Mouse (Mus musculus) limb, embryonic 13.5 days (tissue): ENCODE measurements around the gene Slmap. TPM values are rescaled to one million over a fixed set of nuclear protein-coding genes. Genes with fewer than 3 reads are reported as not detected.
A peak's percentile ranks its signal among the peaks of the same experiment; 100 is the strongest.
"Not testable (repeated sequence)": the region's sequence is repeated elsewhere in the genome, so short reads cannot be mapped to it uniquely, and the experiment has no call there.

Experiments used
- ATAC-seq: fragments of 200-750 bp; cut with Nextera tagmentation; 2 replicates; pipeline ENCODE4 v1.8.0; 2017; ENCODE audit warnings: low read depth, moderate number of reproducible peaks, moderate TSS enrichment; ENCODE audit not compliant: low FRiP score
- H3K27ac ChIP-seq: fragments of 300-500 bp; sonication (generic); 2 replicates; pipeline ENCODE4 v1.5.1; 2015; ENCODE audit warnings: inconsistent platforms, mild to moderate bottlenecking, moderate library complexity
- H3K27me3 ChIP-seq: fragments of 300-500 bp; sonication (generic); 2 replicates; pipeline ENCODE4 v1.6.1; 2015; ENCODE audit warnings: mild to moderate bottlenecking, inconsistent platforms
- H3K36me3 ChIP-seq: fragments of 300-500 bp; sonication (generic); 2 replicates; pipeline ENCODE4 v1.6.1; 2015; ENCODE audit warnings: inconsistent platforms, mild to moderate bottlenecking, moderate library complexity
- H3K4me1 ChIP-seq: fragments of 300-500 bp; sonication (generic); 2 replicates; pipeline ENCODE4 v1.6.1; 2015; ENCODE audit warnings: inconsistent platforms
- H3K4me2 ChIP-seq: fragments of 300-500 bp; sonication (generic); replicated peaks from 2 replicates; pipeline ENCODE4 v1.6.1; 2015; ENCODE audit warnings: inconsistent platforms, mild to moderate bottlenecking, moderate library complexity
- H3K4me3 ChIP-seq: fragments of 300-500 bp; sonication (generic); 2 replicates; pipeline ENCODE4 v1.5.1; 2015; ENCODE audit warnings: moderate library complexity, mild to moderate bottlenecking, inconsistent platforms
- H3K9ac ChIP-seq: fragments of 300-500 bp; sonication (generic); 2 replicates; pipeline ENCODE4 v1.6.1; 2015; ENCODE audit warnings: mild to moderate bottlenecking, inconsistent platforms
- H3K9me3 ChIP-seq: fragments of 300-500 bp; sonication (generic); 2 replicates; pipeline ENCODE4 v1.6.1; 2016; ENCODE audit warnings: inconsistent platforms
- WGBS: fragments of 180-500 bp; shearing (Covaris S2); methylation state at CpG from one replicate; pipeline ENCODE4 v1.1.7; 2015; 5-methylcytosine and 5-hydroxymethylcytosine counted together
- polyA plus RNA-seq: library from polyadenylated mRNA; unstranded; fragments of >200 nt; fragmentation: Nextera tagmentation; extraction: Ambion mirVana; gene quantifications from 2 replicates; pipeline ENCODE4 v1.2.1, GENCODE M21; 2015

The Slmap gene
- polyA plus RNA-seq = 15.3 and 16.4 TPM in 2 replicates

GRCm38 (mm10) chr14:26534757-26535479, at the start of gene Slmap:
Gene Slmap, minus strand, starts transcription at chr14:26534931.
- H3K9me3 ChIP-seq = no peaks in the 10 kb centered on the region
- peak within 1 kb of the TSS; percentile 90 for H3K4me2 ChIP-seq
- peaks cover 31% of the 10 kb centered on the region for H3K4me1 ChIP-seq
- ATAC-seq = peak; percentile 95
- WGBS = 14% methylated on average over 28 of the region's 33 CpGs
- no peaks in the 10 kb centered on the region for H3K27me3 ChIP-seq
- peak within 1 kb of the TSS; percentile 96 for H3K9ac ChIP-seq
- H3K4me3 ChIP-seq = peak within 1 kb of the TSS; percentile 96
- no peaks in the 10 kb centered on the region for H3K36me3 ChIP-seq
- H3K27ac ChIP-seq = peak within 1 kb of the TSS; percentile 83

GRCm38 (mm10) chr14:26583645-26584044, 48.9 kb upstream of the Slmap start:
- Histone ChIP-seq H3K4me1 (peaks cover 14% of the 10 kb centered on the region), H3K4me3 (no peak overlapping the region), H3K9me3 (no peaks in the 10 kb centered on the region), H3K9ac (no peak overlapping the region), H3K27me3 (no peaks in the 10 kb centered on the region), H3K36me3 (peaks cover 5% of the 10 kb centered on the region), H3K4me2 (no peak overlapping the region), H3K27ac (no peak overlapping the region)
- WGBS = 85% methylated on average over 3 of the region's 3 CpGs
- no peak for ATAC-seq

- ATAC-seq = peak; percentile 96
Measured at GRCm38 (mm10) chr14:26579346-26580343, 44.9 kb upstream of the Slmap start.

GRCm38 (mm10) chr14:26578791-26579191, 44.1 kb upstream of the Slmap start:
- ATAC-seq = no peak
- H3K27me3 ChIP-seq = no peaks in the 10 kb centered on the region
- no peak overlapping the region for H3K27ac ChIP-seq
- no peak overlapping the region for H3K9ac ChIP-seq
- peaks cover 5% of the 10 kb centered on the region for H3K36me3 ChIP-seq
- no peak overlapping the region for H3K4me3 ChIP-seq
- 68% methylated on average over 6 of the region's 6 CpGs for WGBS
- peak overlapping the region; percentile 82 for H3K4me2 ChIP-seq
- no peaks in the 10 kb centered on the region for H3K9me3 ChIP-seq
- peaks cover 9% of the 10 kb centered on the region for H3K4me1 ChIP-seq

More at GRCm38 (mm10) chr14:26579346-26580343, 44.9 kb upstream of the Slmap start:
- peaks cover 9% of the 10 kb centered on the region for H3K4me1 ChIP-seq
- no peaks in the 10 kb centered on the region for H3K27me3 ChIP-seq
- H3K4me3 ChIP-seq = peak overlapping the region; percentile 95
- under 1% methylated on average over 79 of the region's 79 CpGs for WGBS
- no peaks in the 10 kb centered on the region for H3K9me3 ChIP-seq
- peak overlapping the region; percentile 82 for H3K4me2 ChIP-seq
- H3K27ac ChIP-seq = peak overlapping the region; percentile 94
- H3K9ac ChIP-seq = peak overlapping the region; percentile 99
- peaks cover 5% of the 10 kb centered on the region for H3K36me3 ChIP-seq

GRCm38 (mm10) chr14:26576255-26576780, 41.6 kb upstream of the Slmap start:
- Histone ChIP-seq H3K27me3 (no peaks in the 10 kb centered on the region), H3K9ac (no peak overlapping the region), H3K4me1 (peaks cover 8% of the 10 kb centered on the region), H3K27ac (no peak overlapping the region), H3K9me3 (no peaks in the 10 kb centered on the region), H3K4me2 (no peak overlapping the region), H3K36me3 (no peaks in the 10 kb centered on the region), H3K4me3 (no peak overlapping the region)
- no peak for ATAC-seq
- 56% methylated on average over 3 of the region's 3 CpGs for WGBS

GRCm38 (mm10) chr14:26573556-26573955, 38.8 kb upstream of the Slmap start, which contains the start of gene Dennd6a:
Gene Dennd6a, plus strand, starts transcription at chr14:26573856.
- not testable (repeated sequence) for H3K4me1 ChIP-seq, ATAC-seq, H3K27ac ChIP-seq, H3K9me3 ChIP-seq, H3K9ac ChIP-seq, H3K4me3 ChIP-seq, H3K36me3 ChIP-seq, H3K27me3 ChIP-seq, H3K4me2 ChIP-seq
- 84% methylated on average over 5 of the region's 5 CpGs for WGBS

- Histone ChIP-seq H3K36me3 (no peaks in the 10 kb centered on the region), H3K9me3 (no peaks in the 10 kb centered on the region), H3K27ac (no peak overlapping the region), H3K4me2 (no peak overlapping the region), H3K4me1 (no peaks in the 10 kb centered on the region), H3K27me3 (no peaks in the 10 kb centered on the region), H3K4me3 (no peak overlapping the region), H3K9ac (no peak overlapping the region)
- 59% methylated on average over 4 of the region's 4 CpGs for WGBS
- ATAC-seq = no peak
Measured at GRCm38 (mm10) chr14:26571951-26572675, 37.4 kb upstream of the Slmap start.

- 85% methylated on average over 4 of the region's 4 CpGs for WGBS
- Histone ChIP-seq H3K9ac (no peak overlapping the region), H3K4me2 (no peak overlapping the region), H3K27me3 (no peaks in the 10 kb centered on the region), H3K36me3 (no peaks in the 10 kb centered on the region), H3K4me3 (no peak overlapping the region), H3K9me3 (no peaks in the 10 kb centered on the region), H3K4me1 (no peaks in the 10 kb centered on the region), H3K27ac (no peak overlapping the region)
- ATAC-seq = no peak
Measured at GRCm38 (mm10) chr14:26569880-26570279, 35.1 kb upstream of the Slmap start.

- Histone ChIP-seq H3K27ac (no peak overlapping the region), H3K4me3 (no peak overlapping the region), H3K9ac (no peak overlapping the region), H3K36me3 (no peaks in the 10 kb centered on the region), H3K27me3 (no peaks in the 10 kb centered on the region), H3K4me1 (no peaks in the 10 kb centered on the region), H3K4me2 (no peak overlapping the region), H3K9me3 (0 out of 2 replicates have a peak, but pooled peaks cover 6% of the 10 kb centered on the region)
- no peak for ATAC-seq
- WGBS = 88% methylated on average over 2 of the region's 2 CpGs
Measured at GRCm38 (mm10) chr14:26562247-26562646, 27.5 kb upstream of the Slmap start.

GRCm38 (mm10) chr14:26558536-26558935, 23.8 kb upstream of the Slmap start:
- Histone ChIP-seq H3K36me3 (no peaks in the 10 kb centered on the region), H3K27me3 (no peaks in the 10 kb centered on the region), H3K9ac (no peak overlapping the region), H3K4me2 (no peak overlapping the region), H3K4me3 (no peak overlapping the region), H3K9me3 (0 out of 2 replicates have a peak, but pooled peaks cover 6% of the 10 kb centered on the region), H3K4me1 (no peaks in the 10 kb centered on the region), H3K27ac (no peak overlapping the region)
- no peak for ATAC-seq
- WGBS = 89% methylated on average over 7 of the region's 7 CpGs

GRCm38 (mm10) chr14:26557581-26557980, 22.9 kb upstream of the Slmap start:
- Histone ChIP-seq H3K9ac (no peak overlapping the region), H3K27me3 (no peaks in the 10 kb centered on the region), H3K9me3 (0 out of 2 replicates have a peak, but pooled peaks cover 6% of the 10 kb centered on the region), H3K4me3 (no peak overlapping the region), H3K4me2 (no peak overlapping the region), H3K36me3 (no peaks in the 10 kb centered on the region), H3K4me1 (no peaks in the 10 kb centered on the region), H3K27ac (no peak overlapping the region)
- WGBS = 64% methylated on average over 1 of the region's 1 CpGs
- no peak for ATAC-seq
